Mouse (Mus musculus): ENCODE measurements around the gene Smpdl3b.

- TF ChIP-seq CTCF (conservative IDR thresholded peaks at IDR 0.05; ENCODE audit: insufficient read depth, insufficient read length, low read depth, low read length) (no peak), POLR2A (IDR thresholded peaks at IDR 0.05; ENCODE audit: low read depth, low read length) (no peak)
Observed at GRCm38 (mm10) chr4:132728233-132728632, 28.8 kb downstream of the Smpdl3b start.
